Mouse (Mus musculus) testis, postnatal 10 days (tissue): ENCODE results near the gene Rps19bp1.
A peak's percentile ranks its signal among the peaks of the same experiment; 100 is the strongest.

Source experiments
- DNase-seq: peaks from one replicate; pipeline ENCODE4 v3.0.0; 2021; ENCODE audit warnings: low spot score

Gene Rps19bp1

DNA sequence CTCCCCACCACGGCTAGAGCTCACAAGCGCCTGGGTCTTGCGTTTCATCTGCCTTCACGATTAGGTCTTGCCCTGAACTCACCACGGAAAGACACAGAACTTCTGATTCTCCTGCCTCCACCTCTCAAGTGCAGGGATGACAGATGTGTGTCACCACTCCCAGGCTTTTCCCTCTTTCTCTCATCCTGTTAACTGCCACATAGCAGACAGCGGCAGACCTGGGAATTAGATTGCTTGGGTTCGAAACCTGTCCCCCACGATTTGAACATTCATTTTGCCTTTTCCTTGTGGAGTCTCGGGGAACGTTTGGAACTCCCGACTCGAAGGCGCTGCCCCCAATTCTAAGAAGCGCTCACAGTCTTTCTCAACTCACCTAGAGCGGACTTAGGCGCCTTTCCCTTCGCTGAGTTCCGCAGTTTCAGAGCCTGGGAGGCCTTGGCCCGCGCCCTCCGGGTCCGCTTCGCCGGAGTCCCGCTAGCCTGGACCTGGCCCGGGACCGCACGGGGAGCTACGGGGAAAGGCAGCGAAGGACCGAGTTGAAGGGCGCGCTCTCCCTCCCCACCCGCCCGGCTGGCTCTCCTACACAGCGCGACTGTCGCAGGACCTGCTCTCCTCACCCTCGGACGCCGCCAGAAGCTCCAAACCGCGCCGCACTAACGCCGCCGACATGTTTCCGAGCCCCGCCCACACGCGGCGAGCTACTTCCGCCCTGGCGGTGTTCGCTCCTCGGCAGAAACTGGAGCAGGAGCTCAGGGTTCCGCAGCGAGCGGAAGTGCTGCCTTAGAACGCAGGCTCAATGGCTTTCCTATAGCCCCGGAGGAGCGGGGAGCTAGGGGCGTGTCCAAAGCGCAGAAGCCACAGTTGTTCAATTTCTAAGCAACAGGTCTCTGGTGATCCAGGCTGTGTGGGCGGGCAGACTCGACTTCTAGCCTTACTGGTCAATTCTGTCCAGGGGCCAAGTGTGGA lies at the start of gene Rps19bp1:
Gene Rps19bp1, minus strand, starts transcription at position 706 of the 966 bp plus-strand sequence.
- peak; percentile 91 for DNase-seq

DNA sequence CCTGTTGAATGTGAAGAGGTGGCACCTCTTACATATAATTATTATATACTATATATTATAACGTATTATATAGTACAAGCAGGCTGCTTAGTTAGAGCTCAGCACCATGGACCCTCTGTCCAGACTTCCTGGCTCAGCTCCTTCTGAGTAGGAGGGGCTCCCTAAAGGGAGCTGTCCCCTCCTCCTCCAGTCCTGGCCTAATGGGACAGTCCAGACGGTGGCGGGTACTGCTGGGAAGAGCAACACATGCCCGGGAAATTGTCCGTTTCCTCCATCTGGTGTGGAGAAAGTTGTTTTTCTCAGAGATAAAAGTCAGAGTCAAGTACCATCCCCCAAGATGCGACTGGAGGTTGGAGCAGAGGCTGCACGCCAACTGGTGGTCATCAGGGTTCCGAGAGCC lies 42.0 kb upstream of the Rps19bp1 start:
- DNase-seq = no peak

- no peak for DNase-seq
These were observed 40.1 kb upstream of the Rps19bp1 start for GRCm38 (mm10) chr15:80304188-80304587.

DNA sequence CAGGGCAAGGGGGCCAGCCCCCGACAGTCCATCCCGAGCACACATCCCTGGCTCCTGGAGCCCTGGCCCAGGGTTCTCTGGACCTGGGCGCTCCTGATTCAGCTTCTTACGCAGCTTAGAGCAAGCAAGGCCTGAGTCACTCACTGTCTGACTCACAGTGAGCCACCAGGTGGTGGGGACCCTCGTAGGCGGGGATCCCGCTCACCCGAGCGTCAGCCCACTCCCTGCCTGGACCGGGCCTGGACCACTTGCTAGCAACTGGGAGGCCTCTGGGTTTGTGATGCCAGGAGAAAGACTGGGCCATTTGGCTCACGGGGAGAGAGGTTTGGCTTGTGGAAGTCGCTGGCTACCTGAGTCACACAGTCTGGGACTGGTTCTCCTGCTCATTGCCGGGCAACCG lies 39.7 kb upstream of the Rps19bp1 start:
- DNase-seq = no peak

DNA sequence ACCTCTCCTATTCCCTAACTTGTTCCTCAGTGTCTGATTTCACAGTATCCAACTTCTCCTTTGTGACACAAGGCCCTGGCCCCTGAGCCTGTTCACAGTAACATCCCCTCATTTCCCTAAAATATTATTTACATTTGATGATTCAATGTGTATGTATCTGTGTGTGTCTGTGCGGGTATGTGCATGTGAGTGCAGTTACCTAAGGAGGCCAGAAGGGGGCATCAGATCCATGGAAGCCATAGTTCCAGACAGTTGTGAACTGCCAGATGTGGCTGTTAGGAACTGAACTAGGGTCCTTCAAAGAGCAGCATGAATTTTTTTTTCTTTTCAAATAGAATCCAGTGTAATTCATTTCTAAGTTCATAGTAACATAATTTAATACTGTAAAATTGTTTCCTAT lies 33.0 kb upstream of the Rps19bp1 start:
- DNase-seq = no peak

DNA sequence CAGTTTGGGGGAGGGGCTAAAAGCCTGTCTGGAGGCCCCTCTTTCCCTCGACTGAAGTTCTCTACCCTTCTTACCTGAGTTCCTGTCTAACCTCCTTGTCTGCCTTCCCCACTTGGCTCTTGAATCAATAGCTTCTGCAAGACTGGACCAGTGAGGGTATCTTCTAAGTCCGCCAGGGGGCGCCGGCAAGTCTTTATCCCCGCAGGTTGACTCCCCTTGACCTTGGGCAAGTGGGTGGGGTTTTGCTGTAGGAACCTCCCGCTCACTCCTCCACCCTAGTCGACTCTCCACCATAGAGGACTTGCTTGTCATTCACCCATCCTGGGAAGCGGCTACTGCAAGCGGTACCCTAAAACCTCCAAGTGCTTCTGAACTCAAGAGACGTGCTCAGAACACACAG lies 25.3 kb upstream of the Rps19bp1 start:
- DNase-seq = peak; percentile 87

GRCm38 (mm10) chr15:80288036-80288435 lies 23.9 kb upstream of the Rps19bp1 start:
- no peak for DNase-seq

DNA sequence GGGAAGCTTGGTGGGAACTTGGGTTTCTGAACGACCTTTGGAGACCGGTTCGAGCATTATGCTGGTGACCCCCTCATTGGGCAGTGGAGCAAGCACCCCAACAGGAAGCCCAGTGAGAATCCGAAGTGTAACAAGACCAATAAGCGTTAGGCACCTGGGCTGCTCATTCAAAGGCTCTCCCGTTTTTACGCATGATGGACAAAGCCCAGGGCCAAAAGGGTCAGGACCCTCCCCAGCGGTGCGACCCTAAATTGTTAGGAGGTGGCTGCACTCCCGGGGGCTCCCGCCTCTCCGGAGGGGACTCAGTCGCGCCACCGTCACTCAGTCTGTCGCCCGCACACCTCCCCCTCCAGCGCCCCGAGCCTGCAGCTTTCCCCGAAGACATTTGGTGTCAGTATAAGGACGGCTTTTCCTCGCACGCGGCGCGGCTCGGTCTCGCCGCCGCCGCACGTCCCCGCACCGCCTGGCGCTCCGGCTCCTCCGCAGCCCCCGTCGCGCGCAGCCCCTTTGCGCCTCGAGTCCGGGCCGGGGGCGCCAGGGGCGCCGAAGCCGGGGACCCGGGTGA lies 22.8 kb upstream of the Rps19bp1 start, which contains the start of gene Cacna1i:
Gene Cacna1i, plus strand, starts transcription at position 388 of the 565 bp plus-strand sequence.
- peak; percentile 53 for DNase-seq

DNA sequence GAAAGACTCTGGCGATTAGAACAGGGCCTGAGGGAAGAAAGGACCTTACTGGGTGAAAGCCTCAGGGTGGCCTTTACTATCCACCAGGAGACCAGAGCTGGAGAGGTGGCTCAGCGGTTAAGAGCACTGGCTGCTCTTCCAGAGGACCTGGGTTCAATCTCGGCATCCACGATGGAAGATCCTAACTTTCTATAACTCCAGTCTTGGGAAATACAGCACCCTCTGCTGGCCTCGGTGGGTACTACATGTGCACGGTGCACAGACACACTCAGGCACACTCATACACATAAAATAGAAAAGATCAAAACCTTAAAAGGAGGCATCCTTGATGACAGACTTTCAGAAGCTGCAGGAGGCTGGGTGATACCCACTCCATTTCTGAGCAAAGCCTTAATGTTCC lies 16.5 kb upstream of the Rps19bp1 start:
- peak; percentile 68 for DNase-seq

DNA sequence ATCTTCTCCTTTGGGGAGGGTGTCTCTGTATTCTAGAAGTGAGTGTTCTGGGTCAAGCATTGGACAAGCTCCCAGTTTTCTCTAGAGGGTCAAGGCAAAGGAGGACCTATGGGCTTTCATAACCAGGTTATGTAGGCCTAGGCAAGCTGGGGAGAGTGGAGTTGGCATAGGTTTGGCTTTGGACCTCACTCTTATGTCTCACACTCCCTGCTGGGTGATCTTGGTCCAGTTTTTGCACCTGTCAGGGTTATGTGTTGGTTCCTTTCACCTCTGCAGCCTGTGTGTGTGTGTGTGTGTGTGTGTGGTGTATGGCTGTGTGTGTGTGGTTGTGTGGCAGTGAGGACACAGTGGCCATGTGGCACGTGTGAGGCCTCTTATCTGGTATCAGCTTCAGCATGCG lies 14.9 kb upstream of the Rps19bp1 start:
- no peak for DNase-seq

DNA sequence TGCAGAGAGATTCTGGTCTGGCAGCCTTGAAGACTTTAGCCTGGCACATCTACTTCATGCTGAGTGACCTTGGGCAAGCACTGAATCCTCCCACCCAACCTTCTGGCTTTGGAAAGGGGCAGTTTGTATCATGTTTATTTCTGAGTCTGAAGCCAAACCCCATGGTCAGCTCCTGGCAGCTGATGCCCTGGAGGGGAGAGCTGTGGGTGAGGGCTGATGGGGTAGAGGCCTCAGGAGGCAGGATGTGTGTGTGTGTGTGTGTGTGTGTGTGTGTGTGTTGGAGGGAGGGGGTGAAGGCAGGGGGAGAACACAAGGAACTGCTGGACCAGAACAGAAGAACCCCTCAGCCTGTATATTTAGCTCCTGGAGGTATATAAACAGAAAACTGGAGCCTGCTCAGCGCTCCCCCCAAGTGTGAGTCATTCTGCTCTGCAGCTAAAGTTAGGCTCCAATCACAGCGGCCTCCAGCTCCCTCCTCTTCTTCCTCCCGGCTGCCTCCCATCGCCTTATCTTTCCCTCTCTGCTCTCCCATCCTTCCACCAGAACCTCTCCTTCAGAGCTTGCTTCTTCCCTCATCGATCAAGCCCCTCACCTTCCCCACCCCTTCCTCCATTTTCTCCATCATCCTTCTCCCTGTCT lies 14.1 kb upstream of the Rps19bp1 start:
- no peak for DNase-seq

GRCm38 (mm10) chr15:80277625-80278024 lies 13.5 kb upstream of the Rps19bp1 start:
- peak; percentile 93 for DNase-seq

GRCm38 (mm10) chr15:80277107-80277506 lies 13.0 kb upstream of the Rps19bp1 start:
- DNase-seq = no peak

- DNase-seq = no peak
These were observed 7.8 kb upstream of the Rps19bp1 start for GRCm38 (mm10) chr15:80271858-80272396.

DNA sequence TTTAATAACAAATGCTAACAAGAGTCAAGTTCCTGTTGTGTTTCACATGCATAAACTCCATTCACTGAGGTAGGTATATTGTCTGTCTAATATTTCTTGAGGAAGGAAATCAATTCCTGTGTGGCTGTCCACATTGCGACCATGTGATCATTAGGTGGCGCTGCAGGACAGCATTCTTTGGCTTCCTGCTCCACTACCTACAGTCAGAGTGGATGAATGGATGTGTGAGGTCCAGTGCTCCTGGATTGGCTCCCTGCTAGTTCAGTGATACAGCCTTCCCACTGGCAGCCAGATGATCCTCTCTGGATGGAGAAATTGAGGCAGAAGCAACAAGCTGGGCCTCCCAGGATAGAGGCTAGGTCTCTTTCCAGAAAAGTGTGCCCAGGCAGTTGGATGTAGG lies 2.2 kb upstream of the Rps19bp1 start:
- peak; percentile 85 for DNase-seq

- DNase-seq = no peak
These were observed 3.0 kb downstream of the Rps19bp1 start for GRCm38 (mm10) chr15:80261100-80261499.

GRCm38 (mm10) chr15:80260677-80261076 lies 3.4 kb downstream of the Rps19bp1 start:
- DNase-seq = peak; percentile 94

DNA sequence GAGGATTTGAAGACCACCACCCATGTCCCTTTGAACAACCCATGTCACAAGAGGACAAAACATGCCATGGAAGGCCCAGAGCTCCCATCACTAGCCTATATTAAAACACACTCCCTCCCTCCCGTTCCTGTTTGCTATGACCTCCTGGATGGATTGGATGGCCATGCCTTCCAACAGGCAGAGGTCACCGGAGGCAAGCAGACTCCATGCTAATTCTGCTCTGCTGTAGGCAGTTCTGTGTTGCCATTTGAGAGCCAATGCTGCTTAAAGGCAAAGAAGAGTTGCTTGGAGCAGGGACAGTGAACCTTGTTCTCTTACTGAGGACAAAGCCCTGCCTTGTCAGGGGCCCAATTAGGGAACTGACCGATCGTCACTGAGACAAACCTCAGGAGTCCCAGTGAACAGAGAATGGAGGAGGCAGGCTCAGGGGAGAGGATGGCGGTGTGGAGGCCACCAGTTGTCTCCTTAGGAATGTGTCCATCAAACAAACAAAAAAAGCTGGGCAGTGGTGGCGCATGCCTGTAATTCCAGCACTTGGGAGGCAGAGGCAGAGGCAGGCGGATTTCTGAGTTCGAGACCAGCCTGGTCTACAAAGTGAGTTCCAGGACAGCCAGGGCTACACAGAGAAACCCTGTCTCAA lies 4.6 kb downstream of the Rps19bp1 start:
- no peak for DNase-seq

DNA sequence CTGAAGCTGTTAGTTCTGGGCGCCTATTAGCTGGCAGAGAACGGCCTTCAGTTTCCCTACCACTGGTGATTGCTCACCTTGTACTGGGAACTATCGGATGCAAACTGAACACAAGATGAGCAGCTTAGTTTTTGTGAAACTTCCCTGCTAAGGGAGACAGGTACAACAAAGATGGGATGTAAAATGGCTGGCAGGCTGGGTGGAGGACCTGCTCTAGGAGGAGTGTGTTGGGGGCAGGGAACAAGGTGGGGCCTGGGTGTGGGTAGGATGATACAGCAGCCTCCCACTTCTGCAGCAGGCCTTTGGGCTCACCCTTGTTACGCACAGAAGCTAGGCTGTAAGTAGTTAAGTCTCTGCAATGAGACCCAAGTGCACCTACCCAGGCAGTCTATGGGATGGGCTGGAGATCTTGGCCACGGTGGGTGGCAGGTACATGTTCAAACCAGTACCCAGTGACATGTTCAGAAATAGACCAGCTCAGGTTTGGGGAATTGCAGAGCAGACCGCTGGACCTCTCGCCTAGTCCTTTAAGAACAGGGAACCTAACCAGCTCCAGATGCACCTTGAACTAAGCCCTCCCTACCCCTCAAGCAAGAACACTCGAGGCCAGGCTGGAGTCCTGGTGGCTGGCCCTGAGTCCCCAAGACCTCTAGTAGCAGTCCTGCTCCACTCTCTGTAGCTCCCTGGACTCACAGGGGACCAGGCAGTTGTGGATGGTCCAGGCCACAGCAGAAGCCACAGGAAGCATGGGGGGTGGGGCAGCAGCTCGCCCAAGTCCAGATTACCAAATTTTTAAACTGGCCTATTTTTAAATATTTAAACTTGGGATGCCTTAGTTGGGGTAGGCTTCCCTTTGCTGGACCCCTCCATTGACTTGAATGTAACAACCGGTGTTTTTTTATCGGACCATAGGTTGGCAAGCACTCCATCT lies 5.6 kb downstream of the Rps19bp1 start:
- DNase-seq = no peak

- DNase-seq = no peak
These were observed 6.4 kb downstream of the Rps19bp1 start for GRCm38 (mm10) chr15:80257602-80258239.
